Mouse (Mus musculus) midbrain, postnatal 0 days (tissue): ENCODE data around the gene Slc16a1. TPM values are rescaled to one million over a fixed set of nuclear protein-coding genes. Genes with fewer than 3 reads are reported as not detected.

Experiments used
- ATAC-seq: fragments of 200-750 bp; cut with Nextera tagmentation; 2 replicates; pipeline ENCODE4 v1.8.0; 2017; ENCODE audit warnings: moderate number of reproducible peaks, mild to moderate bottlenecking, moderate TSS enrichment, moderate library complexity; ENCODE audit not compliant: low FRiP score
- DNase-seq: peaks from one replicate; pipeline ENCODE4 v3.0.0-alpha.2; 2015; ENCODE audit warnings: low spot score
- H3K27ac ChIP-seq: fragments of 300-500 bp; sonication (generic); 2 replicates; pipeline ENCODE4 v1.5.1; 2014; ENCODE audit warnings: low read depth, mild to moderate bottlenecking, low read length, mixed read lengths
- H3K27me3 ChIP-seq: fragments of 300-500 bp; sonication (generic); 2 replicates; pipeline ENCODE4 v1.6.1; 2014; ENCODE audit warnings: low read length, control low read depth, mixed read lengths; ENCODE audit not compliant: insufficient read depth
- H3K36me3 ChIP-seq: fragments of 300-500 bp; sonication (generic); 2 replicates; pipeline ENCODE4 v1.6.1; 2014; ENCODE audit warnings: low read length, control low read depth, mixed read lengths; ENCODE audit not compliant: insufficient read depth
- H3K4me1 ChIP-seq: fragments of 300-500 bp; sonication (generic); 2 replicates; pipeline ENCODE4 v1.6.1; 2014; ENCODE audit warnings: mild to moderate bottlenecking, control low read depth, antibody characterized with exemption, low read length, mixed read lengths; ENCODE audit not compliant: insufficient read depth
- H3K4me2 ChIP-seq: fragments of 300-500 bp; sonication (generic); 2 replicates; pipeline ENCODE4 v1.6.1; 2014; ENCODE audit warnings: low read depth, mild to moderate bottlenecking, low read length, mixed read lengths; ENCODE audit not compliant: poor library complexity, severe bottlenecking
- H3K4me3 ChIP-seq: fragments of 300-500 bp; sonication (generic); 2 replicates; pipeline ENCODE4 v1.5.1; 2014; ENCODE audit warnings: low read depth, mild to moderate bottlenecking, low read length, moderate library complexity
- H3K9ac ChIP-seq: fragments of 300-500 bp; sonication (generic); replicated peaks from 2 replicates; pipeline ENCODE4 v1.6.1; 2014; ENCODE audit warnings: mild to moderate bottlenecking, low read length, moderate library complexity, mixed read lengths; ENCODE audit not compliant: poor library complexity, severe bottlenecking
- H3K9me3 ChIP-seq: fragments of 300-500 bp; sonication (generic); 2 replicates; pipeline ENCODE4 v1.6.1; 2016; ENCODE audit warnings: low read length, control low read depth
- CTCF ChIP-seq: IDR thresholded peaks from 2 replicates; pipeline ENCODE4 v1.5.1; 2016; ENCODE audit warnings: antibody characterized with exemption, mild to moderate bottlenecking
- WGBS: fragments of 180-500 bp; shearing (Covaris S2); extraction: QIAGEN DNeasy Blood & Tissue Kit; methylation state at CpG from one replicate; pipeline ENCODE4 v1.1.7; 2014; 5-methylcytosine and 5-hydroxymethylcytosine counted together
- polyA plus RNA-seq: library from polyadenylated mRNA; unstranded; fragments of >200 nt; fragmentation: Nextera tagmentation; extraction: Ambion mirVana; gene quantifications from 2 replicates; pipeline ENCODE4 v1.2.1, GENCODE M21; 2015
- total RNA-seq: library from RNA; depleted of rRNA; stranded (reverse); fragments of >200 nt; gene quantifications from 2 replicates; pipeline ENCODE4 v1.2.3, GENCODE M21; 2014

Slc16a1 gene
- total and polyA plus RNA-seq, 2 experiments from 2014 or later, result 19.1 to 36.6 TPM

GRCm38 (mm10) chr3:104615216-104615615, 23.3 kb upstream of the Slc16a1 start:
- Histone ChIP-seq H3K27me3 (no peaks in the 10 kb centered on the region), H3K27ac (no peak overlapping the region), H3K9me3 (no peaks in the 10 kb centered on the region), H3K4me3 (no peak overlapping the region), H3K4me2 (no peak overlapping the region), H3K9ac (no peak overlapping the region), H3K4me1 (no peaks in the 10 kb centered on the region), H3K36me3 (no peaks in the 10 kb centered on the region)
- no peak for DNase-seq
- 85% methylated on average over 2 of the region's 2 CpGs for WGBS
- ATAC-seq, result no peak
- no peak for TF ChIP-seq CTCF

- H3K36me3 ChIP-seq, result no peaks in the 10 kb centered on the region
- no peaks in the 10 kb centered on the region for H3K9me3 ChIP-seq
- H3K27ac ChIP-seq, result no peak overlapping the region
- H3K4me2 ChIP-seq, result no peak overlapping the region
- H3K4me1 ChIP-seq, result no peaks in the 10 kb centered on the region
- WGBS, result 40% methylated on average over 8 of the region's 8 CpGs
- H3K27me3 ChIP-seq, result no peaks in the 10 kb centered on the region
- no peak overlapping the region for H3K9ac ChIP-seq
- TF ChIP-seq CTCF, result no peak
- no peak overlapping the region for H3K4me3 ChIP-seq
- ATAC-seq (peak; percentile 16; the same call in 1 of the 2 replicates), DNase-seq (no peak)
Observed at GRCm38 (mm10) chr3:104616155-104616554, 22.3 kb upstream of the Slc16a1 start.

- Histone ChIP-seq H3K4me1 (no peaks in the 10 kb centered on the region), H3K4me2 (no peak overlapping the region), H3K9ac (no peak overlapping the region), H3K36me3 (no peaks in the 10 kb centered on the region), H3K9me3 (no peaks in the 10 kb centered on the region), H3K27ac (no peak overlapping the region), H3K4me3 (no peak overlapping the region), H3K27me3 (no peaks in the 10 kb centered on the region)
- ATAC-seq (no peak), DNase-seq (no peak)
- 71% methylated on average over 1 of the region's 1 CpGs for WGBS
- no peak for TF ChIP-seq CTCF
Observed at GRCm38 (mm10) chr3:104621841-104622240, 16.6 kb upstream of the Slc16a1 start.

- Histone ChIP-seq H3K4me1 (no peaks in the 10 kb centered on the region), H3K9me3 (no peaks in the 10 kb centered on the region), H3K4me2 (no peak overlapping the region), H3K9ac (no peak overlapping the region), H3K4me3 (no peak overlapping the region), H3K27me3 (no peaks in the 10 kb centered on the region), H3K27ac (no peak overlapping the region), H3K36me3 (no peaks in the 10 kb centered on the region)
- ATAC-seq (0 out of 2 replicates have a peak, but pooled peaks have one; percentile 31), DNase-seq (no peak)
- 18% methylated on average over 2 of the region's 2 CpGs for WGBS
- no peak for TF ChIP-seq CTCF
Observed at GRCm38 (mm10) chr3:104629810-104630209, 8.7 kb upstream of the Slc16a1 start.

GRCm38 (mm10) chr3:104630941-104631340, 7.5 kb upstream of the Slc16a1 start:
- H3K4me2 ChIP-seq, result no peak overlapping the region
- WGBS, result 90% methylated on average over 2 of the region's 2 CpGs
- no peaks in the 10 kb centered on the region for H3K9me3 ChIP-seq

GRCm38 (mm10) chr3:104632560-104633162, 5.8 kb upstream of the Slc16a1 start:
- Histone ChIP-seq H3K36me3 (no peaks in the 10 kb centered on the region), H3K9ac (no peak overlapping the region), H3K27me3 (no peaks in the 10 kb centered on the region), H3K27ac (no peak overlapping the region), H3K4me3 (no peak overlapping the region), H3K4me1 (no peaks in the 10 kb centered on the region), H3K4me2 (no peak overlapping the region), H3K9me3 (no peaks in the 10 kb centered on the region)
- TF ChIP-seq CTCF, result no peak
- no peak for DNase-seq
- 89% methylated on average over 4 of the region's 4 CpGs for WGBS
- no peak for ATAC-seq

More at GRCm38 (mm10) chr3:104630941-104631340, 7.5 kb upstream of the Slc16a1 start:
- no peak overlapping the region for H3K9ac ChIP-seq
- TF ChIP-seq CTCF, result no peak
- no peak overlapping the region for H3K4me3 ChIP-seq
- H3K27me3 ChIP-seq, result no peaks in the 10 kb centered on the region
- H3K36me3 ChIP-seq, result no peaks in the 10 kb centered on the region
- DNase-seq, result no peak
- H3K4me1 ChIP-seq, result no peaks in the 10 kb centered on the region
- no peak for ATAC-seq
- H3K27ac ChIP-seq, result no peak overlapping the region
